Mouse (Mus musculus): ENCODE measurements around the gene Dnal4.

Dnal4 gene

DNA sequence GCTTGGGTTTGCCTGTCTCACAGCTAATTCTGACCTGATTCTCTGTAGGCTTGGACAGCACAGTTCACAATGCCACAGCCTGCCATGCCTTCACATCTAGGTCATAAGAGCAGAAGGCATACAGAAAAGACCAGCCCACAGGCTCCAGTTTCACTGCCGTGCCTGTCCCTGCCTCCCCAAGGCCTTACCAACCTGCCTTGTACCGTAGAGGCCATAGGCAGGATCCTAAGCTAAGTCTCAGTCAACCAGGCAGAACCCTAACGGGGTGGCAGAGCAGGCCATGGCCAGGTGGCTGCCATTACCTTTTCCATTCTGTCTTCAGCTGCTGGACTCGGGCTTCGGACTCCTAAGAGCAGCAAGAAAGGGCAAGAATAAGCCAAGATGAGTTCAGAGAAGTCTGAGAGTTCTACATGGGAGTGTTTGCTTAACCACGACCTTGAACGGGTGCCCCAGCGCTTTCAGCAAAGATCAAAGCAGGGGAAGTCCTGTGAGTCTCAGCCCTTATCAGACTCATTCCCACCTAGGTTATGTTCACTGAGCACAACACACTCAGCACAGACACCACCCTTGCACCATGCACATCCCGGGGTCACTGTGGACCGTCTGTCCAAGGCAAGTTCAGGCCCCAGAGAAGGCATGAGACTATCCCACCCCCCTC lies 48.8 kb downstream of the Dnal4 start:
- DNase-seq = no peak

DNA sequence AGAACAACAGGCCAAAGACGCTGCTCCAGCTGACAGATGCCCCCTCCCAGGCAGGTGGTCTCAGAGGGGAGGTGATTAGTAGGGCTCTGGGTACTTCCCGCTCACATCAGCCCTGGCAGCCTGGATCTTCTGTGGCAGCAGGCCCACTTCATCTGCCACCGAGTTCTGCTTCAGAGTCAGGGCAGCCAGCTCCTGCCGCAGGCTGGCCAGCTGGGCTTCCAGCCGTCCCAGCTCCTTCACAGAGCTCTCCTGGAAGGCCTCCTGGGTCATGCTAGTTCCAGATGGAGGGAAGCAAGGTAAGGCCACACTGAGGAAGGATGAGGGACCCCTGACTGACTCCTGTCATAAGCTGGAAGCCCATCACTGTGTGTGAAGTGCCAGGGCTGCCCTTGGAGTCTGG lies 49.3 kb downstream of the Dnal4 start:
- DNase-seq = no peak

DNA sequence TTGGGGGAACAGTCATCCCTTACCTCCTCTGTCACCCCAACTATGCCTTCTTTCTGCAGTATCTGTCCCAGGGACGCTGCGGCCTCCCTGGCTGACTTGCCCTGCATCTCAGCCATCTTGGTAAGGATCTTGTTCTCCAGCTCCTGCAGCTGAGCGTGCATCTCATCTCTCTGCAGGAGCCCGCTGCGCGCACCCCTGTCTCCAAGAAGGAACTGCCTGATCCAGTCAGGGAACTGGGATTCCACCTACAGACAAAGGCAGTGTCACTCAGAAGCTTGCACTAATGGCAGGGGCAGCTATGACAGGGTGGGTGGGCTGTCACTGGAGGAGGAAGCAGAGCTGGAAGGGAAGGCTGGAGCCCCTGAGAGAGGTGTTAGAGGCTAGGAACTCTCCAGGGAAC lies 49.8 kb downstream of the Dnal4 start:
- DNase-seq = no peak

DNA sequence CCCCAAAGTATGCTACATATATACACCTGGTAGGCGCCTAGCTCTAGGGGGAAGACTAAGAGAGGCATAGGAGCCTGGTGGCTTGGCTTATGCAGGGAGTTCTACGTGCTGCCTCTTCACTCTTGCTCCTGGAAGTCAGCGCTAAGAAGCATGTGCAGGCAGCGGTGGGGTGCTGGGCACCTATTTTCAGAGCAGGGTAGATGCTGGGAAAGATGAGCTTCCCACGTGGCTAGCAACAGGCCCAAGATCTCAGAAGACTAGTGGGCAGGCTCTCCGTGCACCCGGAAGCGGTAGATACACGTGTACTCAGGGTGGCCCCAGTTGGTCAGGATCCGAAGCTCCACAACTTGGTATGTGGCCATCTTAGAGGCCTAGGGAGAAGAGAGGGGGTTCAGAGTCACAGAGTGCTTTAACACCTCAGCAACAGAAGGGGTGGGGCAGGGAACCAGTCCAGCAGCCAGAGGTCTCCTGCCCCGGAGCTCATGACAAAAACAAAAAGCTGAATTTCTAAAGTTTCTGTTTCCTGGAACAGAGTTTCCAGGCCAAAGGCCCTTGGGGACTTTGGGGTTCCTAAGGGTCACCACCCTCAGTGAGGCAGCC lies 52.4 kb downstream of the Dnal4 start:
- DNase-seq = no peak

DNA sequence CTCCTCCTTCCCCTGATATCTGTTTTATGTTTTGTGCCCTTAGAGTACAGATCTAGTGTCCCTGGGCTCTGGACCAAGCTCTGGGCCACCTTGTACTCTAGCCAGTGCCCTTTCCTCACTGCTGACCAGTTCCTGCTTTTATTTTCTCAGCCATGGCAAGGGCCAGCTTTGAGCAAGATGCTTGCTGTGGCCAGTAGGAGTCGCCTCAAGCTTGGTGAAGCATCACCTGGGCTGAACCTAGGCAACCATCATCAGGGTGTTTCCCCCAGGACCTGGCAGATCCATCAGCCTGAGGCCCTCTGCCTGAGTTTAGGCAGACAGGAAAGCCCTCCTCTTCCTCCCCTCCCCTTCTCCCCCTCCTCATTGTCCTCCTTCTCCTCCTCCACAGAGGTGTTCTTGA lies 54.2 kb downstream of the Dnal4 start:
- peak; percentile 54 for DNase-seq

DNA sequence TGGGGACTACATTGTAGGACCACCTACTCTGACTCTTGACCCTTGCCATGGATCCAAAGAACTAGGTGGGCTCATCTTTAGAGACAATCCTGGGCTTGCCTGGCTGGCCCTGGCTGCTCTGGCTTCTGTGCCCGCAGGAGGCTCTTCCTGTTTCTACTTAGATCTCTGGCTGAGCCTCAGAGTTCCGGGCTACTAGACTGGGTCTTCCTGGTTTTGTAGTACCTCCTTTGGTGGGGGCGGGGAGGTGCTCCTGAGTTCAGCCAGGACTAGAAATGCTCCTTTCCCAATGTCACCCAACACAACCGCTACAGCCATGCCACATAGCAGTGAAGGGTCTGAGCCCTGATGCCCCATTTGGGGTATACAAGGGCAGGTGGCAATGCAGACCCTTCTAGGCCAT lies 56.9 kb downstream of the Dnal4 start:
- peak; percentile 59 for DNase-seq

DNA sequence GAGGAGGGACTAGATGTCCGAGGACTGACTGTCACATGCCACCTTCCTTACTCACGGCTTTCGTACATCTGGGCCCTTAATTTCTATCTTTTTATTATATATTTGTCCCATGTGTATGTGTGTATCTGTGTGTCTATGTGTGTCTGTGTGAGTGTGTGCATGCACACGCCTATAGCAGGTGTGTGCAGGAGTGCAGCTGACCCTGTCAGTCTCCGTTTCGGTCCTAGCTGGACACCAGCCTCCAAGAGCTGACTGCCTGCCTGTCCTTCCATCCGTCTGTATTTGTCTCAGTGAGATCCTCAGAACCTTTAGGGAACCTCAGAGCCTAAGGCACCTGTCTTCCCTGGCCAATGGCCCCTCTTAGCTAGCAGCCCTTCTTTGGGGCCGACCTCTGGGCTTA lies 57.4 kb downstream of the Dnal4 start:
- DNase-seq = no peak

DNA sequence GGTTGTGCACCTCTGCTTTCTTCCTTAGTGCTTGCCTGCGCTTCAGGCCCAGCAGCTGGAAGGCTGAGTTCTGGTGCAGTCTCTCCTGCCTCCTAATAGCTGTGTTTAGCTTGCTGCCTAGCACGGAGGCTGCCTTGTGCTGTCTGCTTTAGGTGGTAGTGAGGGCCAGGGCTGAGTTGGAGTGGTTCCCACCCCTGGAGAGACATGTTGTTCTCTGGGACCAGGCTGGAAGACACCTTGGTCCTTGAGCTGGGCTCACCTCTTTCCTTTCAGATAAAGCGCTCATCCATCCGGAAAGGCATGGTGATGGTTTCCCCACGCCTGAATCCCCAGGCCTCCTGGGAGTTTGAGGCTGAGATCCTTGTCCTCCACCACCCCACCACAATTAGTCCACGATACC lies 60.9 kb downstream of the Dnal4 start:
- DNase-seq = no peak

DNA sequence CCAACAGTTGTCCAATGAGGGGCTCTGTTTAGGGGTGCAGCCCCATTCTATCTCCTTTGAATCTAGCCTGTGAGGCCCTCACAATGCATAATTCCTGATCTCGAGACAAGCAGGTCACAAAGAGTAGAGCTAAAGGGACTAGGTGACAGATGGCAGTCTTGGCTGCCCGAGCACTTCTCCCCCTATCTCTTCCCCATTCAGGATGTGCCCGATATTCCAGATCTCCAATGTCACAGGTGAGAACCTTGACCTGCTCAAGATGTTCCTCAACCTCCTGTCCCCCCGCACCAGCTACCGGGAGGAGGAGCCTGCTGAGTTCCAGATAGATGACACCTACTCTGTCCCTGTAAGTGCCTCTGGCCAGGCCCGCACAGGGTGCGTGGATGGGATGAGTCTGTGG lies 62.0 kb downstream of the Dnal4 start:
- no peak for DNase-seq

Data from layer of hippocampus, adult 9-11 months (tissue).